Mouse (Mus musculus): ENCODE measurements around the gene Rabl6. TPM values are rescaled to one million over a fixed set of nuclear protein-coding genes. Genes with fewer than 3 reads are reported as not detected.
"Not testable (repeated sequence)": the region's sequence is repeated elsewhere in the genome, so short reads cannot be mapped to it uniquely, and the experiment has no call there.

Gene Rabl6
- polyA plus RNA-seq, 1 experiment from 2014 or later, result 71.7 TPM

DNA sequence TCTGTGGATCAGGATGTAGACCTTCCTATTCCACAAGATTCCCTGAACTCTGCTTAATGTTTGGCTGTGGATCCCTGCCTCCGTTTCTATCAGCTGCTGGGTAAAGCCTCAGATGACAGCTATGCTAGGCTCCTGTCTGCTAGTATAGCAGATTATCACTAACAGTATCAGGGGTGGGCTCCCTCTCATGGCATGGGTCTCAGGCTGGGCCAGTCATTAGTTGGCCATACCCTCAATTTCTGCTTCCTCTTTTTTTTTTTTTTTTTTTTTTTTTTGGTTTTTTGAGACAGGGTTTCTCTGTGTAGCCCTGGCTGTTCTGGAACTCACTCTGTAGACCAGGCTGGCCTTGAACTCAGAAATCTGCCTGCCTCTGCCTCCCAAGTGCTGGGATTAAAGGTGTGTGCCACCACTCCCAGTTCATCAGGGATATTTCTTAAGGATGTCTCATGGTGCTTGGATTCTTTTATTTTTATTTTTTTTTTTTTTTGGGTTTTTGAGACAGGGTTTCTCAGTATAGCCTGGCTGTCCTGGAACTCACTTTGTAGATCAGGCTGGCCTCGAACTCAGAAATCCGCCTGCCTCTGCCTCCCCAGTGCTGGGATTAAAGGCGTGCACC, 55.0 kb downstream of the Rabl6 start:
- not testable (repeated sequence) for H3K27ac ChIP-seq; H3K4me1 ChIP-seq; H3K27me3 ChIP-seq; H3K9ac ChIP-seq; H3K36me3 ChIP-seq (ENCODE audit: poor library complexity, severe bottlenecking); ATAC-seq; H3K9me3 ChIP-seq (replicated peaks); H3K4me2 ChIP-seq; H3K4me3 ChIP-seq
- 87% methylated on average over 4 of the region's 4 CpGs for WGBS

DNA sequence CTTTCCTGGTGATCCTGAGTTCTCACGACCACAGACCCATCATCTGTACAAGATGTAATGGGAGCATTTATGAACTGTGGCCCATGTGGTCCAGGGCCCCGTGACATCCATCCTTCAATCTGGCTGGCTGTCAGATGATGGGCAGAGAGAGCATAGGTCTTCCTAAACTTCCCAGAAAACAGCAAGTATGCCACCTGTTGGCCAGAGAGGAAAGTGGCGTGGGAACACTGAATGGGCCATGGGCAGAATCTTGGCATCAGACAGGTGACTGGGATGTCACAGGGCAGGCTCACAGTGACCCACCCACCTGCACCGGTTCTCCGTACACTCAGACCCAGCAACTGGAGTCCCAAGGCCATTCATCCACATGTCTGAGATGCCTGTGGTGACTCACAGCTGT, 57.1 kb downstream of the Rabl6 start:
- H3K4me3 ChIP-seq, result no peak overlapping the region
- no peak overlapping the region for H3K9ac ChIP-seq
- ATAC-seq, result no peak
- no peak overlapping the region for H3K27ac ChIP-seq
- H3K4me2 ChIP-seq, result no peak overlapping the region
- H3K27me3 ChIP-seq, result no peaks in the 10 kb centered on the region
- 33% methylated on average over 5 of the region's 5 CpGs for WGBS
- peaks cover 2% of the 10 kb centered on the region for H3K4me1 ChIP-seq
- no peaks in the 10 kb centered on the region for H3K9me3 ChIP-seq (replicated peaks)
- H3K36me3 ChIP-seq (ENCODE audit: poor library complexity, severe bottlenecking), result no peaks in the 10 kb centered on the region

DNA sequence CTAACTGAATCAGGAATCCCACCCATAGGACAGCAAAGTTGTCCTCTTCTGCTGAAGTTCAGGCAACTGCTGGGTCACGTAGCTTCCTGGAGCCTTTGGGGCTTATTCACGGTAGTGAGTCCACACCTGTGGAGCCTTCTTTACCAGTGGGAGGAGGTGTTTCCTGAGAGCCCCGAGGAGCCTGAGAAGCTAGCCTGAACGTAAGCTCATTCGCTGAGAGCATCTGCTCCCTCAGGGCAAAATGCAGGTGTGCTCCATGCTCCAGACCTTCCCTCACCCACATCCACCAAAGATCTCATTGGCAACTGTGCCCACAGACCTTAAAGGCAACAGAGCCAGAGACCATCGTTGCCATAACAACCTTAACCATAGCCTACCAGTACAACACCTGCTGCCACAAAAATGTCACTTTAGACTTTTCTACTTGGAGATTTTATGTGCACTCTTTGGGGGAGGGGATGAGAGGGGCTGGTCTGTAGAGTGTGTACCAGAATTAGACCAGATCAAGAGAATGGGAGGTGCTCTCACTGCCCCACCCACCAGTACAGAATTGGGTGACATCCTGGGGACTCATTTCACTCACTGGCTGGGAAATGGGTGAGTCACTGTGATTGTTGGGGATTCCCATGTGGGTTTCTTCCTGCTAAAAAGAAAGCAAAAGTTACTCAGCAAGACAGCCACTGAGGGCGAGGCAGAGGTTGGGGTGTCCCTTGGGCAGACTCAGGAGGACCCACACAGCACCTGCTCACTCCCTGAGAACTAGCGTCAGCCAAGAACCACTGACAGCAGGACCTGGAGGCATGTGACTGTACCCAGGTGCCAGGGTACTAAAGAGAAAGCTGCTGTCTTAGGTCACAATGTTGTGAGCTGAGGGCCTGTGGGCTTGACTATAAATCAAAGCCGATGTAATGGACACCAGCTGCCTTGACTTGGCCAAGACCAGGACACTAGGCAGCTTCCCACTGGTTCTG, 59.0 kb downstream of the Rabl6 start:
- Histone ChIP-seq H3K4me1 (peaks cover 10% of the 10 kb centered on the region), H3K27me3 (no peaks in the 10 kb centered on the region), H3K4me2 (no peak overlapping the region), H3K9ac (no peak overlapping the region), H3K9me3 (replicated peaks) (no peaks in the 10 kb centered on the region), H3K4me3 (no peak overlapping the region), H3K27ac (no peak overlapping the region), H3K36me3 (ENCODE audit: poor library complexity, severe bottlenecking) (no peaks in the 10 kb centered on the region)
- 79% methylated on average over 9 of the region's 9 CpGs for WGBS
- no peak for ATAC-seq

DNA sequence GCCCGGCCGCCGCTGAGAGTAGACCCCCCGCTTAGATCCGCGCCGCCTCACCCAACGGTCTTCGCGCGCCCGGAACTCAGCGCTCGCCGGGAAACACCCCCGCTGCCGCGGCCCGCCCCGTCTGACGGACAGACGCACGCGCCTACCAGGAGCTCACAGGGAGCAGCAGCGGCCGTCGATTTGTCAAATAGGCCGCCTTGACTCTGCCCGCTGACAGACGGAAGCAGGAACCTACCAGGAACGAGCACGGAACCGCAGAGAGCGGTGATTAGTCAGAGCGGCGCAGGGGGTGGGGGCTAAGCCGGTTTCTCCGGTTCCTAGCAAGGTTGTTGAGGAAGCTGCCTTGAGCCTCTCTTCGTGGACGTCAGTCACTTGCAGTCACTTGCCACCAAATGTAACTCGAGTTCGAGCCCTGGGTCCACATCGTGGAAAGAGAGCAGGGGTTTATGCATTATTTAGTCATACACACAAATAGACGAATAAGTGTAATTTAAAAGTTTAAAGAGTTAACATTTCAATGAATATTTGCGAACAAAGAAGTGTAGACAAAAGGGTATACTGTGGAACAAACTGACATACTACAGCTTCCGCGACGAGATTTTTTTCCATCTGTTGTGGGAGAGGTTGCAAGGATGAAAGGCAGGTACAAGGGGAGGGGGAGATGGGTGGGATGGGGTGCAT, 61.4 kb downstream of the Rabl6 start, which contains the start of gene Traf2:
TSS of gene Traf2 (minus strand) at position 130 of the 681 bp plus-strand sequence.
- peak within 1 kb of the TSS; percentile 69 for H3K4me3 ChIP-seq
- peak; percentile 100 for ATAC-seq
- H3K27me3 ChIP-seq, result no peaks in the 10 kb centered on the region
- peak within 1 kb of the TSS; percentile 78 for H3K4me2 ChIP-seq
- peaks cover 15% of the 10 kb centered on the region for H3K4me1 ChIP-seq
- 3% methylated on average over 48 of the region's 48 CpGs for WGBS
- H3K27ac ChIP-seq, result 0 out of 2 replicates have a peak within 1 kb of the TSS, but pooled peaks have one; percentile 3
- H3K9ac ChIP-seq, result peak within 1 kb of the TSS; percentile 79
- H3K9me3 ChIP-seq (replicated peaks), result no peaks in the 10 kb centered on the region
- H3K36me3 ChIP-seq (ENCODE audit: poor library complexity, severe bottlenecking), result no peaks in the 10 kb centered on the region

DNA sequence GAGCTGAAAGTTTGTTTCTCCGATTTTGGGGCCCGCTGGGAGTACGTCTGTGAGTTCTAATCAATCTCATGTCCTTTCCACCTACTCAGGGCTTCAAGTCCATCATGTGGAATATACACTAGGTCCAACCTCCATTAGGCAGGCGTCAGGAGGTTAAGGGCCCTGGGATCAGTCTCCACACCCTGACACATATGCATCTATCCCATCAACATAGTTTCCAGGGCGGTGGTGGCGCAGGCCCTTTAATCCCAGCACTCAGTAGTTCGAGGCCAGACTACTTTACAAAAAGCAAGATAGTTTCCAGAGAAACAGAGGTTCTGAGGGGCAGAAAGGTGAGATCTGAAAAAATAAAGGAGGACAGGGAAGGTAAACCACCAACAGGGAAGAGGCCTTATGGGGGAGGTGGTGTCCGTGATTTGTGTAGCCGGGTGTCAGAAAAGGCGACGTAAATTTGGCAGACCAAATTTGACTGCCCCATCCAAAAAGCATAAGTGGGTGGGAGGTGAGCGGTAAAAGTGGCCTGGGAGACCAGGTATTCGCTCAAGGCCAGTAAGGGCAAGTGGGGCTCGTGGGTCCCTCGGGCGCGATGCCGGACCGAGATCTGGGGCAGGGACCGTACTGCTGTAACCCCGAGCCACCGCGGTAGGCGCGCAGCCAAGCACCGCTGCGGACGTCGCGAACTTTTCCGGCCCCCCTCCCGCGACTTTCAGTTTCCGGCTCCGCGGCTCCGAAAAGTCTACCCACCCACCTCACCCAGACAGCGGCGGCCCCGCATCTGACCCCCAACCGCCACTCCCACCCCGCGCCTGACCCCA, 62.1 kb downstream of the Rabl6 start:
- Histone ChIP-seq H3K27ac (0 out of 2 replicates have a peak overlapping the region, but pooled peaks have one; percentile 3), H3K9me3 (replicated peaks) (no peaks in the 10 kb centered on the region), H3K4me2 (peak overlapping the region; percentile 78), H3K4me1 (peaks cover 16% of the 10 kb centered on the region), H3K36me3 (ENCODE audit: poor library complexity, severe bottlenecking) (no peaks in the 10 kb centered on the region), H3K27me3 (no peaks in the 10 kb centered on the region), H3K9ac (peak overlapping the region; percentile 79), H3K4me3 (peak overlapping the region; percentile 69)
- ATAC-seq, result peak; percentile 65
- WGBS, result 10% methylated on average over 43 of the region's 43 CpGs

DNA sequence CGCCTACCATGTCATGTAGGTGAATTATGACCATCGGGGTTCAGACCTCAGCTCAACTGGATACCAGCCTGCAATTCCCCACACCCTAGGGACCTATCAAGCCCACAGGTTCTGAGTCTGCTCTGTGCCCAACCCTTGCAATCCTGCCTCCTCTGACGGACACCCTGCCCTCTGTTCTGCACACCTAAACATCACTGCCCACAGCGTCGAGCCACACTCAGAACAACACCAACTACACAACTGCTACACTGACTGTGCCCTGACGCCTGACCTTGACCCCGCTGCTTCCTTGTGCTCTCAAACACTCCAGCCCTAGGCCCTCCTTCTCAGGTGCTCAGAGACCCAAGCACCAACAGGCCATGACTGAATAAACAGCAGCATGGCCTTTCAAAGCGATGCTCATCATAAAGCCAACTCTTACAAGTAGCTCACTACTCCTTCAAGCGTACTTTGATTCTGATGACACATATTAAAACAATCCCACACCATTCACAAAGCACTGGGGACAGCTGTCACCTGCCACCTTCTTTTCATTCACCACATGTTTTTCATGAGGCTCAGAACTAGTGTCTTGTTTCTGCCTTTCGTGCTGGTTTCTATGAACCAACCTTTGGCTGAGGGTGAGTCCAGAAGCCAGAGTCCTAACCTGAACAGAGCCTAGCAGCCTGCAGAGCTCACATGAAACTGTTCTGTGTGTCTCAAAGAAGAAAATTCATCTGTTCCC, 66.5 kb downstream of the Rabl6 start:
- Histone ChIP-seq H3K9me3 (replicated peaks) (no peaks in the 10 kb centered on the region), H3K4me3 (no peak overlapping the region), H3K4me1 (peaks cover 16% of the 10 kb centered on the region), H3K4me2 (no peak overlapping the region), H3K27me3 (no peaks in the 10 kb centered on the region), H3K9ac (no peak overlapping the region), H3K27ac (no peak overlapping the region), H3K36me3 (ENCODE audit: poor library complexity, severe bottlenecking) (peaks cover 10% of the 10 kb centered on the region)
- no peak for ATAC-seq
- 92% methylated on average over 10 of the region's 10 CpGs for WGBS

DNA sequence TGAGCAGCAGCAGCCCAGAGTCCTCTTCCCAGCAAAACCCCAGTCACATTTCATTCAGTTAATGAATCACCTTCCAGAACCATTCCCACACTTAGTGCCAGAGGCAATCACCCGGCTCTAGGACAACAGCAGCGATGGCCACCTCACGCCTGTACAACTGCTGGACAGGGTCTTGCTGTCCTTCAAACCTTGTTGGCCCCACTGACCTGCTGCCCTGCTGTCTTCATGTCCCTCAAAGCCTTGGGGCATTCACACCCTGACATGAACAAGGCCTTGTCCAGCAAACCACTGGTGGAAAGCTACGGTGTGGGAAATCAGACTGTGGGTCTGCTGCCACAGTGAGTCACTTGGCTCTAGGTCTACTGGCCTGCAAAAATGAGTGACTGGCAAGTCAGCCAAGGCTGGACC, 67.8 kb downstream of the Rabl6 start:
- ATAC-seq, result no peak
- Histone ChIP-seq H3K4me3 (no peak overlapping the region), H3K9ac (no peak overlapping the region), H3K4me2 (no peak overlapping the region), H3K27me3 (no peaks in the 10 kb centered on the region), H3K9me3 (replicated peaks) (no peaks in the 10 kb centered on the region), H3K27ac (no peak overlapping the region), H3K4me1 (peaks cover 8% of the 10 kb centered on the region), H3K36me3 (ENCODE audit: poor library complexity, severe bottlenecking) (peaks cover 23% of the 10 kb centered on the region)
- WGBS, result 96% methylated on average over 4 of the region's 4 CpGs

DNA sequence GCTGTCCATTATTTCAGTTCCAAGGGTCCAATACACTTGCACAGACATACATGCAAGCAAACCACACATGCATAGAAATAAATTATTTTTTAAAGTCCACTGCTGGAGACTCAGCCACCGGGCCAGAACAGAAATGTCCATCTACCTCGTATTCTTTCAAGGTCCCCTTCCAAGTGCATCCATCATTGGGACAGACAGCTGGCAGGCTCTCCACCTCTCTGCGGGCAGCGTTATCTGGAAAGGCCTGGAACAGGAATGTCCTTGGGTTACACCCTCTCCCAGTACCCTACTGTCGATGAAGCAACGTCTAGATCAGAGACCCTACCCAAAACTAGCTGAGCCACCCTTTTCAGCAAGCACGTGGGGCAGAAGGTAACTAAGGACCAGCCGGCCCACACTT, 71.8 kb downstream of the Rabl6 start:
- 91% methylated on average over 8 of the region's 8 CpGs for WGBS
- H3K4me2 ChIP-seq, result no peak overlapping the region

DNA sequence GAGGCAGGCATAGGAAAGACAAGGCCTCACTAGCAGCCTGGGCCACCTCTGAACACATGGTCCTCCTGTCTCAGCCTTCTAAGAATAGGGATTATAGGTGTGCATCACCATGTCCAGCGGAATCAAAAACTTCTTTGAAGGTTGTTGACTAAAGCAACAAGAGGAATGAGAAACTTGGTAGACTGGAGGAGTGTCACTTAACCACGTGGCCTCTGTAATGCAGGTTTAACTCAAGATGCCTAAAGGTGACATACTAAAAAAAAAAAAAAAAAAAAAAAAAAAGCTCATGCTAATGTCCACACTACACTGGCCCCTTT, 73.5 kb downstream of the Rabl6 start:
- Histone ChIP-seq H3K27me3 (no peaks in the 10 kb centered on the region), H3K9ac (no peak overlapping the region), H3K4me3 (no peak overlapping the region), H3K27ac (no peak overlapping the region), H3K4me1 (no peaks in the 10 kb centered on the region), H3K9me3 (replicated peaks) (no peaks in the 10 kb centered on the region), H3K36me3 (ENCODE audit: poor library complexity, severe bottlenecking) (peaks cover 68% of the 10 kb centered on the region), H3K4me2 (no peak overlapping the region)
- 96% methylated on average over 2 of the region's 2 CpGs for WGBS
- ATAC-seq, result no peak

More for the DNA sequence above, 71.8 kb downstream of the Rabl6 start:
- Histone ChIP-seq H3K36me3 (ENCODE audit: poor library complexity, severe bottlenecking) (peaks cover 51% of the 10 kb centered on the region), H3K9me3 (replicated peaks) (no peaks in the 10 kb centered on the region), H3K4me1 (no peaks in the 10 kb centered on the region), H3K27ac (no peak overlapping the region), H3K4me3 (no peak overlapping the region), H3K9ac (no peak overlapping the region), H3K27me3 (no peaks in the 10 kb centered on the region)
- no peak for ATAC-seq

DNA sequence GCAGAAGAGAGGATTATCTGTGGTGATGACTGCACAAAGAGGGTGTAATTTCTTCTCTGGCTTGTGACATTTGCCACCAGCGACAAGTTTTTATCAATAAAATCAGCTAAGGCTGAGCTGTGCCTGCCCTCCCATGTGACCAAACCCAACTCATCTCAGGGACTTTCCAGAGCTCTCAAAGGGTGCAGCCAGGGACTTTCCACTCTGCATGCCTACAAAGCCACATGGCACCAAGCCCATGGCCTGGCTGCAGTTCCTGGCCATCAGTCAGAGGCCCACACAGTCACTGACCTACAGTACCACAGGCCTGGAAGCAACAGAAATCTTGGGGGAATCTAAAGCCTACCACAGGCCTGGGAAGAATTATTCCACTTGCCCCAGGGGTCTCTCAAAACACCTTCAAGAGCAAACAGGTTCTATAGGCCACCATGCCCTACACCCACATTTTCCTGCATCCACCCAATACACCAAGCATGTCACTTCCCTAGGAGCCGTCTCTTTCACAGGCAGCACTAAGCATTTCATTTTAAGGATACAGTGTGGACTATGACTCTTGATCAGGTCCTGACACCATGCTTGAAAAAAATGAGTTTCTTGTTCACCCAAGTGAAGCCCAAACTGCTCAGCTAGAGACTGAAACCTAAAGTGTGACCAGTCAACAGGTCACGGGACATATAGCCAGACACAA, 74.0 kb downstream of the Rabl6 start:
- H3K4me3 ChIP-seq, result no peak overlapping the region
- peaks cover 73% of the 10 kb centered on the region for H3K36me3 ChIP-seq (ENCODE audit: poor library complexity, severe bottlenecking)
- no peak overlapping the region for H3K9ac ChIP-seq
- H3K27me3 ChIP-seq, result no peaks in the 10 kb centered on the region
- 99% methylated on average over 3 of the region's 3 CpGs for WGBS
- no peaks in the 10 kb centered on the region for H3K4me1 ChIP-seq
- no peak overlapping the region for H3K4me2 ChIP-seq
- no peak for ATAC-seq
- H3K27ac ChIP-seq, result no peak overlapping the region
- H3K9me3 ChIP-seq (replicated peaks), result no peaks in the 10 kb centered on the region

DNA sequence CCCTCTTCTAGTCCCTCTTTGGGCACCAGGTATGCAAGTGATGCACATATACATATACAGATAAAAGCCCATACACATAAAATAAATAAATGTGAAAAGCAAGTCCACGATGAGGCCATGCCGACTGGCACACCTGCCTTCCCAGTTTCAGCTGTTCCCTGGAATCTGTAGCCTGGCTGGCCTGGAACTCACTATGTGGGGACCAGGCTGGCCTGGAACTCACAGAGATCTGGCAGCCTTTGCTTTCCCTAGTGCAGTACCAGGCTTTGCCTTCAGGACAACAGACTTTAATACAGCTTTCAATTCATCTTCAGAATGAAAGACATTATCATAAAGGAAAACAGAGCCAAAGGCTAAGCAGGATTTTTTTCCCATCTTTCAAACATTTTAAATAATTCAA, 74.6 kb downstream of the Rabl6 start:
- Histone ChIP-seq H3K4me1 (no peaks in the 10 kb centered on the region), H3K9me3 (replicated peaks) (no peaks in the 10 kb centered on the region), H3K27me3 (no peaks in the 10 kb centered on the region), H3K4me2 (no peak overlapping the region), H3K4me3 (no peak overlapping the region), H3K27ac (no peak overlapping the region), H3K9ac (no peak overlapping the region), H3K36me3 (ENCODE audit: poor library complexity, severe bottlenecking) (peaks cover 79% of the 10 kb centered on the region)
- WGBS, result 97% methylated on average over 2 of the region's 2 CpGs
- no peak for ATAC-seq
